In the genomic region with DNA sequence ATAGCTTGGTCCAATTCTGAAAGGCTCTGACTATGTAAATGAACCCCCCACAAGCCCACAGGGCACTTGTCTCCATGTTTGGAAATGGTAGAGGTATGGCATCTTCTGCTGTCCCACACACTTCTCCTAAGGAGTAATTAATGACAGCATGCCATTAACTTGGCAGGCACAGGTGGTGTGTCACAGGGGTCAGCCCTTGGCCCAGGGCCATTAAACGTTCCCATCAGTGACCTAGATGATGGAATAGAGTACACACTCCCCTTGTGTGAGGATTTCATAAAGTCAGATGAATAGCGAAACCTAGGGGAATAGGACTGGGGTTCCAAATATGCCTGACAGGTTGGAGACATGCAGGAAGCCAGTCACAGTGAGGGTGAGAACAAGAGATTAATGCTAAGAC, we compare ENCODE assay signal across 11 mouse cellular contexts.
"Had no signal": no experiment of that assay in that cellular context is flagged by ENCODE, and none has a peak within 500 bp of the region (broad histone marks: within the 10 kb centered on the region; RNA-seq: fewer than 3 reads in every experiment).

No protein-coding gene starts in this region.

- DNase-seq: kidney, postnatal 25 days; layer of hippocampus, adult 9-11 months; liver, embryonic 13.5 days; lung, adult 2 months; lung, postnatal 14 days; right cerebral cortex, adult 18-20 months; right cerebral cortex, postnatal 14 days; right cerebral cortex, postnatal 4 days; thymus, adult 2 months; thymus, postnatal 14 days; thymus, postnatal 4 days had no signal
